ENCODE assay signal across 9 mouse cellular contexts in genomic region chr14:103589819-103590218, GRCm38 (mm10).
A peak's percentile ranks its signal among the peaks of the same experiment; 100 is the strongest.
DNase-seq lines count a peak whose midpoint lies in the region; ATAC-seq and TF ChIP-seq lines count a peak whose summit lies in the region.
"Had no signal": no experiment of that assay in that cellular context is flagged by ENCODE, and none has a peak within 500 bp of the region (broad histone marks: within the 10 kb centered on the region; RNA-seq: fewer than 3 reads in every experiment).

No protein-coding gene starts in this region.

- H3K9ac ChIP-seq in forebrain, embryonic 11.5 days (ENCODE audit: low read length), result no peak overlapping the region
- no peak overlapping the region for H3K9ac ChIP-seq in forebrain, embryonic 12.5 days
- H3K9ac ChIP-seq: midbrain, embryonic 12.5 days had no signal

- 0 out of 2 replicates have a peak, but pooled peaks have one; percentile 55 for ATAC-seq in forebrain, embryonic 11.5 days (replicated peaks; ENCODE audit: low FRiP score)
- peak; percentile 48; the same call in 1 of the 2 replicates for ATAC-seq in forebrain, embryonic 12.5 days (ENCODE audit: low FRiP score)
- no peak for ATAC-seq in megakaryocyte progenitor cell, adult 5-6 weeks (replicated peaks; ENCODE audit: poor library complexity)

- H3K4me1 ChIP-seq in forebrain, embryonic 11.5 days (replicated peaks; ENCODE audit: control insufficient read depth, insufficient read depth, low read length), result no peaks in the 10 kb centered on the region
- H3K4me1 ChIP-seq in forebrain, embryonic 10.5 days, result peaks cover 11% of the 10 kb centered on the region
- H3K4me1 ChIP-seq in forebrain, embryonic 12.5 days, result peaks cover 7% of the 10 kb centered on the region; the same call in 1 of the 2 replicates

- H3K27me3 ChIP-seq in forebrain, embryonic 11.5 days (ENCODE audit: control insufficient read depth, insufficient read depth, low read length), result no peaks in the 10 kb centered on the region
- no peaks in the 10 kb centered on the region for H3K27me3 ChIP-seq in forebrain, embryonic 10.5 days (ENCODE audit: poor library complexity, severe bottlenecking)
- H3K27me3 ChIP-seq in forebrain, embryonic 12.5 days, result no peaks in the 10 kb centered on the region
- H3K27me3 ChIP-seq: midbrain, embryonic 12.5 days had no signal

- H3K36me3 ChIP-seq in forebrain, embryonic 11.5 days (ENCODE audit: control insufficient read depth, insufficient read depth, low read length), result no peaks in the 10 kb centered on the region
- H3K36me3 ChIP-seq in forebrain, embryonic 10.5 days (replicated peaks), result no peaks in the 10 kb centered on the region
- H3K36me3 ChIP-seq in forebrain, embryonic 12.5 days (replicated peaks), result no peaks in the 10 kb centered on the region
- H3K36me3 ChIP-seq: midbrain, embryonic 12.5 days had no signal

- no peak for TF ChIP-seq CTCF in left cerebral cortex, adult 2 months (IDR thresholded peaks at IDR 0.05)

- 87% methylated on average over 7 of the region's 7 CpGs for WGBS in forebrain, embryonic 11.5 days
- WGBS in forebrain, embryonic 10.5 days, result 85% methylated on average over 7 of the region's 7 CpGs
- 70% methylated on average over 7 of the region's 7 CpGs for WGBS in forebrain, embryonic 12.5 days

- intact Hi-C loops in left cerebral cortex, adult 2 months (cut with DNase I), result no loop called here

- no peaks in the 10 kb centered on the region for H3K9me3 ChIP-seq in forebrain, embryonic 11.5 days (ENCODE audit: control insufficient read depth, low read length)
- H3K9me3 ChIP-seq in forebrain, embryonic 10.5 days, result no peaks in the 10 kb centered on the region
- no peaks in the 10 kb centered on the region for H3K9me3 ChIP-seq in forebrain, embryonic 12.5 days
- H3K9me3 ChIP-seq: midbrain, embryonic 12.5 days had no signal

- H3K27ac ChIP-seq in forebrain, embryonic 11.5 days (ENCODE audit: low read depth, low read length), result no peak overlapping the region
- no peak overlapping the region for H3K27ac ChIP-seq in forebrain, embryonic 10.5 days
- no peak overlapping the region for H3K27ac ChIP-seq in left cerebral cortex, adult 2 months
- H3K27ac ChIP-seq in forebrain, embryonic 12.5 days, result no peak overlapping the region
- H3K27ac ChIP-seq: midbrain, embryonic 12.5 days had no signal

- no peak overlapping the region for H3K4me3 ChIP-seq in forebrain, embryonic 11.5 days (ENCODE audit: low read depth, low read length)
- no peak overlapping the region for H3K4me3 ChIP-seq in forebrain, embryonic 10.5 days
- H3K4me3 ChIP-seq in left cerebral cortex, adult 2 months, result no peak overlapping the region
- H3K4me3 ChIP-seq in forebrain, embryonic 12.5 days (replicated peaks), result no peak overlapping the region
- H3K4me3 ChIP-seq: midbrain, embryonic 12.5 days had no signal

- H3K4me2 ChIP-seq in forebrain, embryonic 11.5 days (ENCODE audit: low read depth, low read length, severe bottlenecking), result no peak overlapping the region
- no peak overlapping the region for H3K4me2 ChIP-seq in forebrain, embryonic 12.5 days
- H3K4me2 ChIP-seq: midbrain, embryonic 12.5 days had no signal

- no peak for DNase-seq in forebrain, embryonic 11.5 days (ENCODE audit: low spot score)
- DNase-seq in forebrain, embryonic 10.5 days (ENCODE audit: extremely low spot score, low spot score), result no peak
- peak; percentile 17 to 24 for DNase-seq in left cerebral cortex, adult 2 months (ENCODE audit: extremely low spot score in 1 of 2, low spot score in 2 of 2)
- DNase-seq in left cerebral cortex, adult 11 months (ENCODE audit: low spot score), result no peak
- DNase-seq in lung, postnatal 4 days, result peak; percentile 16 to 27
- DNase-seq in spleen, postnatal 10 days (ENCODE audit: low spot score in 2 of 2), result no peak

Comparison
In these comparisons a context has a peak if more than half of its experiments do, and no peak if none do; other contexts are left out.
1. DNase-seq: peak in left cerebral cortex, adult 2 months (2 of 2) and lung, postnatal 4 days (2 of 2); none in forebrain, embryonic 11.5 days (single experiment), forebrain, embryonic 10.5 days (single experiment), left cerebral cortex, adult 11 months (single experiment) and spleen, postnatal 10 days (0 of 2).